Mouse (Mus musculus) left cerebral cortex, adult 9 months (tissue): Measurements from ENCODE around the gene Mettl21e.
"Not testable (repeated sequence)": the region's sequence is repeated elsewhere in the genome, so short reads cannot be mapped to it uniquely, and the experiment has no call there.

ENCODE experiments used
- DNase-seq, 2 experiments: peaks; one replicate each; pipeline ENCODE4 v3.0.0; 2022; ENCODE audit warnings: low spot score in 2 of 2

Gene Mettl21e

DNA sequence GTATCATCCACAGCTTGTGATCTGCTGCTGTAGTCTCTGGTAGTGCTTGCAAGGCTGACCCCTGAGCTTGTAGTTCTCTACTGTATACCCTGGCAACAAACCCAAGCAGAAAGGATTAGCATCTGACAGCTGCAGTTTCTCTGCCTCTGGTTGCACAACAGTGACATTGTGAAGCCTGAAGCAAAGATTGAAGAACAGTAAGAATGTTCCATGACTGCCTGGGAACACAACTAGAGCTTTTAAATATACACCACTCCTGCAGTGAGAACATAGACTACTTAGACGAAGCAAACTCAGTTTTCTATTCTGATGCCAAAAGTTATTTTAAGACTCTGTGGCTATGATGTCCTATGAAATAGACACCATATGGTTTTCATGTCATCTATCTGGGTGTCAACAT lies at the start of gene Mettl21e:
Gene Mettl21e, minus strand, starts transcription at position 86 of the 400 bp plus-strand sequence.
- DNase-seq = peak in 1 of 2 experiments; percentile 16

DNA sequence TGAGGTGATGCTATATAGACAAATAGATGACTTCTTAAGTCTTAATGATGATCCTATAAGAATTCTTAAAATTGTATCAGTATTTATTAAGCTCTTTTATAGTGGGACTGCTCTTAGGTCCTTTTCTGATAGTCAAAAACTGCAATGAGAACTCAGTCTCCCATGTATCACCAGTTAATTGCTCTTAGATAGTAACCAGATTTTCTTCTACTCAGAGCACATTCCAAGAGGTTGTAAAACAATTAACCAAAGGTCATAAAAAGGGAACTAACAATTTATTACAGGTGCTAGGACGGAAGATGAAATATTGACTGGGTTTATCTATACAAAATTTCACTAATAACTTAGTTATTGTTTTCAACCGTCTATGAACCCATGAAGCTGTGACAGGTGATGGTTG lies 21.7 kb upstream of the Mettl21e start:
- DNase-seq = not testable (repeated sequence)

DNA sequence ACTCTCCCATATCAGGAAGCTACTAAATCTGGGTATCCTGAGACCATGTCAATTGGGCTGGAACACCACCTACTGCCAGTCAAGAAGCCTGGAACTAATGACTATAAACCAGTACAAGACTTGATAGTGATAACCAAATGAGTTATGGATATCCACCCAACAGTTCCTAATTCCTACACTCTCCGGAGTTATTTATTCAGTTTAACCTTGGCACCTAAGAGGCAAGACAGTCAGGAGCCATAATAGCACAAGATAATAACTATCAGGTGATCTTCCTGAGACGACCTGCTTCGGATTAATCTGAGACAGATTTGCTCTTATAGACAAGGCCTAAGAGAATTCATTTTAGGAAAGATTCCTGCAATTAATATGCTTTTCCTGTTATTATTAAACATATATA lies 21.2 kb upstream of the Mettl21e start:
- DNase-seq = no peak

DNA sequence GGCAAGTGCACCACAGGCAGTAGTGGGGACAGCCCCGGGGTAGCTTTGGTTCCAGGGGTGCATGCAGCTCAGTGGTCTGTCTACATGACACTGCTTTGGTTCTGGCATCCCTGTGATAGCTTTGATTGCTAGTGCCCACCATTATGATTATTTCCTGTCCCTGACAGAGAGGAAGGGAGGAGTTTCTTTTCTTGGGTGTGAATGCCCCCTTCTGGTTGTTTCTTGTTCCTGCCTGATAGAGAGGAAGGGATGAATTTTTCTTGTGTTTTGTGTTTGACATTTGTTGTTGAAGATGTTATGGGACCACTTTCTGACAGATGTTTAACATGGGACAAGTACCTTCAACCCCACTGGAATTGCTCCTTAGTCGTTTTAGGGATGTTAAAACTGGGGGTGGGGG lies 18.5 kb upstream of the Mettl21e start:
- DNase-seq = no peak

DNA sequence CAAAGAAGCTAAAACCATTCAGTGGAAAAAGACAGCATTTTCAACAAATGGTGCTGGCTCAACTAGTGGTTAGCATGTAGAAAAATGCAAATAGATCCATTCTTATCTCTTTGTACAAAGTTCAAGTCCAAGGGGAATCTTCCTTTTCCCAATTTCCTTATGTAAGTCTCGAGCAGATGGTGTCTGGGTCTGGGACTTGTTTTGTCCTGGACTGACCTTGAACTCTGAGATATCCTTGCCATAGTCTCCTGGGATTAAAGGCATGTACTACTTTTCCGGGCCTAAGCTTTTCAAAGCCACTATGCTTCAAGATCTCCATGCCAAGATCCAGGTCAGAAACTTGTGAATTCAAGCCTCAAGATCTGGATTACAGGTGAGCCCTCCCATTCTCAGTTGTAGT lies 16.6 kb upstream of the Mettl21e start:
- DNase-seq = no peak

DNA sequence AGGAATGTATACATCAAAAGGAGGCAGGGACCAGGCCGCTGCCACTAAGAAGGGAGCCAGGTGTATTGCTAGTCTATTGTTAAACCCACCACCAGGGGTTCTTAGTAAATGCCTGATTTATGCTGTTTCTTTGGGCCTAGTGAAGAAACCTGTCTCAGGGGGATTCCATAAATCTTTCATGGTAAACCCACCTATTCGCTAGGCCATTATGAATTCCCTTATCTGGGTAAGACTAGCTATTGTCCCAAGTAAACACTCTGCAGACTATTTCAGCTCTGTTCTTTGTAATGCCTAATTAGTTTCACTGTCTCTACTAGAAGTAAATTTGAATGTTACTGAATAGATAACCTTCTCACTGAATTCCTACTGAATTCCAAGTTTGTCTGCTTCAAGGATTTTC lies 15.8 kb upstream of the Mettl21e start:
- not testable (repeated sequence) for DNase-seq

DNA sequence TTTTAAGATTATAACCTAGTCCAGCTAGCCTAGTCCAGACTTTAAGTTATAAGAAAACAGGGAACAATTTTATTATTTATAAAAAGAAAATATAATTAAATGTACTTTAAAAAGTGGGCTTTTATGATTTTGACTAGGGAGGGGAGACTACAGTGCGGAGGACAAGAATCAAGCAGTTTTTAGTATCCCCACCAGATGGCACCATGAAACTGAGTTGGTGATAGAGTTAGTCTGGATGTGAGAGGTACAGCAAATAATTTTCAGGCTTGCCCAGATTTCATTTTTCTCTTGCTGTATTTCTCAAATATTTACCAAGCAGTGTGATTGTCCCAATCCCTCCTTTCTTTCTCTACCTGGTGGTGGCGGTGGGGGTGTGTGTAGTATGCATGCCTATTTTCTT lies 10.3 kb upstream of the Mettl21e start:
- DNase-seq = peak in 1 of 2 experiments; percentile 72

DNA sequence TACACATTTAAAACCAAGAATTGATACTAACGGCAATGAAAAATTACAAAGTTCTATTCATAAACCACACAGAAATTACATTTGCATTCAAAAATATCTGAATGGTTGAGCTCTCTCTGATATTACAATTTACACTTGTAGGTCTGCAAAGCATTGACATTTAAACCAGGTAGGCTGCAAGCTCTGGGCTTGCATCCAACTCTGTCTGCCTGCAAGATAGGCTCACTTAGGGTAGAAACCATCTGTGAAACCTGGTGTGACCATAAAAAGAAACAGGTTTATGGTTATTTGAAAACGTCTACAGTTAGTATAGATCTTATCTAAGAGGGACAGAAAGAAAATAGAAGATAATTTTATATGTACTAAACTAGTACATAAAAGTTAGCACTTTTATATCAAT lies 1.6 kb downstream of the Mettl21e start:
- peak in 1 of 2 experiments; percentile 40 for DNase-seq

DNA sequence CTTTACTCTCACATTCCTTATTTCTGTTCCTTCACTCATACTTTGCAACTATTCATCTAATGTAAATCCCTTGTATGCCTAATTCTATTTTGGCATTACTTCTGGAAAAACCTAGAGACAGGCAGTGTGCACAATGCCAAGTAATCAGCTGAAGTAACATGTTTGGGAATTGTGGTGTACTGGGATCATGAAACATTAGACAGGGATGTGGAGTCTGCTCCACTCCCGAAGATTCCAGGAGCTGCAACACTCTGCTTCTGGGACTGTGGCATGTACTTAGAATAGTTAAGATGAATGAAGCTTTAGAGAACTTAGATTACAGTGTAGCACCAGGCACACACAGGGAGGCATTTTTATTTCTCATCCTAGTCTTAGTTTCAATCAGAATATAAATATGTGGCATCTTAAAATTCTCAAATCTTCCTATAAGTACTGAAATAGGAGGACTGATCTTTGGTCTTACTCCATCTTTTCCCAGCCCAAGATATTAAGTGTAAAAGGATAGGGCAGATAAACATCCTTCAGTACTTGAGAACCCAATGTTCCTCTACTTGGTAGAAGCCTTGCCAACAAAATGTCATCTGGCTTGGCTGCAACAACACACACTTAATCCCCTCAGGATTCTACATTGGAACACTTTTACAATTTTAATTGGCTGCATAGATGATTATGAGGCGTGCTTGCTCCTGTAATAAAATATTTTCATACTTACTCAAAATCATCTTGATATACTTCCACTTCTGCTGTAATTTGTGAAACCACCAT lies 2.2 kb downstream of the Mettl21e start:
- no peak for DNase-seq

DNA sequence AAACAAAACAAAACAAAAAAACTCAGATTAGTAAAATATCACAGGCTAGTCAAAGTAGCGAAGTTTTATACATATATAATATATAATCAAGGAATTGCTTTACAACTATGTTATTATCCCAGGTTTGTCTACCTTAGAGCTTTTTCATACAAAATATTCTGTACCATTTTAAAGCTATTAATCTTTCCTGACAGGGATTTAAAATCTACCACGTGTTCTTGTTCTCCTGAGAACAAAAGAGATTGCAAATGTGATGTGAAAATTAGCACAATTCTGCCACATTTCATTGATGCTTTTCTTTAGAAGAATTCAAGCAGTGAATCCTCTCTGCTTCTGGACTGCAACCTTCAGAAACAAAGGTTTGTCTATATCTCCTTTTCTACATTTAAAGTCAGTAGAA lies 4.3 kb downstream of the Mettl21e start:
- no peak for DNase-seq

DNA sequence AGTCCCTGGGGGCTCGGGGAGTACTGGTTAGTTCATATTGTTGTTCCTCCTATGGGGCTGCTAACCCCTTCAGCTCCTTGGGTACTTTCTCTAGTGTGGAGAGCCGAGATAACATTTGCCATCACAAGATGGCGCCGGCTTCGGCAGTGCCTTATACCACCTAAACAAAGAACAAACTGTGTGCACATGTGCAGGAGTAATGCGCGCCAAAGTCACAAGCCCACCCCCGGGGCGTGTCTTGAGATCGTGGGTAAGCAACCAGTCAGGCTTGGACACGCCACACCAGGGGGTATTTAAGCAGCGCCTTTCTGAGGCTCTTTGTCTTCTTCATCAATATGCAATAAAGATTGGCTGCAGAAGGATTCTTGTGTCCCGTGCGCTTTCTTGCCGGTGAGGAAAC lies 15.9 kb downstream of the Mettl21e start:
- no peak for DNase-seq

DNA sequence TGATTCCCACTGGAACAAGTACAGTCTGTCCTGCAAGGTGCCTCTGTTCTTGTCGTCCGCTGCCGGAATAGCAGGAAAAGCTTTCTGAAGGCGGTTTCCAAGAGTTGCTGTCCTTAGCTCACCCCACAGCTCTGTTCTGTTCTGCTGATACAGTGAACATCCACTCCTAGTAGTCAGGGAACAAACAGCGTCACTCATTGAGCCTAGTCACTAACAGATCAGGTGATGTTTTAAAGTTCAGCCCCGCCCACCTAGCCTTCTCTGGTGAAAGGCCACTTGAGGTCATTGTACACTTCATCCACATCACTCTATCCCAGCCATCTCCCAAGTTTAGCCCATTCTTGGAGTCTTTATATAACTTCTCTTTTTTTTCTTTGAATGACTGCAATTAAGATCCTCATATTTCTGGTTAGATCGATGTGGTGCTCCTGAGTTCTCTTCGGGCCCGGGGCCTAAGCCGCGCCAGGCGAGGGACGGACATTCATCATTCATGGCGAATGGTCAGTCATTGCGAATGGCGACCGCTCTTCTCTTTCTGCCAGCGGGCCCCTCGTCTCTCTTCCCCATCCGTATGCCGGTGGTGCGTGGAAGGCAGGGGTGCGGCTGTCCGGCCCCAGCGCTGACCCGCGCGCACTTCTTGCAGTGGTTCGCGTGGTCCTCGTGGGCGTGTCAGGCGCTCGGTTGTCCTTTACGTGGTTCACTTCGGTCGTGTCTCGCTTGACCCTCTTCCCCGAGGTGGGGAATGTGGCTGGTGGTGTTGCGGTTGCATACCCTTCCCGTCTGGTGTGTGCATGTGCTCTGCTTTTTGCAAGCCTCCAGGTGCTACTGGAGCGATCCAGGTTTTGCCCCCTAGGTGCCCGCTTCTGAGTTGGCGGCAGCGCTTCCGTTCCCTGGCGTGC lies 20.2 kb downstream of the Mettl21e start:
- DNase-seq = peak; percentile 18 to 48

DNA sequence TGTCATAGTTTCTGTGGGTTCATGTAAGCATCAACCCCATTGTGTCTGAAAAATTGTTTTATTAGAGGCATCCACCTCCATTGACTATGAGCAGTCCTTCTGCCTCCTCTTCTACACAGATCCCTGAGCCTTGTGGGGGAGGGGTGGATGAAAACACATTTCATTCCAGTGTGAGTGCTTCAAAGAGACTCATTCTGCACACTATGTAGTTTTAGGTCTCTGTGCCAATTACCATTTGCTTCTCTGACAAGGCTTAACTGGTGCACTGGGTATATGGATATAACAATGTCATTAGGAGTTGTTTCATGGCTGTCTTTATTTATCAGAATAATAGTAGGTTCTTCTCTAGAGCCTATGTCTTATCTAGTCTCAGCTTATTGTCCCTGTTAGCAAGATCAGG lies 32.4 kb downstream of the Mettl21e start:
- DNase-seq = no peak

DNA sequence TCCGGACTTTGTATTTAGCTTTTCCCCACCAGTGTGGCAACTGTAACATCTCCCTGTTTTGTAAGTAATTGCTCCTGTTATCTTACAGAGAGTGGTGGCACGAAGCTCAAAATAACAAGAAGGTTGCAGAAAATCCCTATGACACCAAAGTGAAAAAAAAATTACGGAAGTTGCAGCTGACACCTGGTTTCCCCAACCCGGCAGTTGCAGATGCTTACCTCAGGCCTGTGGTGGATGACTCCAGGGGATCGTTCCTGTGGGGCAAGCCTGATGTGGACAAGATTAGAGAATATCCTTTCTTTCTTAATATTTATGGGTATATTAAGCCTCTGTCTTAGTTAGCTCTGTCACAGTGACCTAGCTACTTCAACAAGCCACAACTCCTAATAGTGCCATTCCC lies 40.7 kb downstream of the Mettl21e start:
- no peak for DNase-seq

DNA sequence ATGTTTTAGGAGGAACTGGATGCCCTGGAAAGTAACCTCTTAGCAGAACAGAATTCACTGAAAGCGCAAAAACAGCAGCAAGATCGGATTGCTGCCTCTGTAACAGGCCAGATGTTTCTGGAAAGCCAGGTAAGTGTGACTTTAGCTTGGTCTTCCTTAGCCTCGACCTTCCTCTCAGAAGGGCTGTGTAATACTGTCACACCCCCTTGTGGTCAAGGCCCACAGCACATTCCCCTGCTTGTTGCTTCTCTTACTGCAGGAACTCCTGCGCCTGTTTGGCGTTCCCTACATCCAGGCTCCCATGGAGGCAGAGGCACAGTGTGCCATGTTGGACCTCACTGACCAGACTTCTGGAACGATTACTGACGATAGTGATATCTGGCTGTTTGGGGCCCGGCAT lies 44.9 kb downstream of the Mettl21e start:
- DNase-seq = no peak

DNA sequence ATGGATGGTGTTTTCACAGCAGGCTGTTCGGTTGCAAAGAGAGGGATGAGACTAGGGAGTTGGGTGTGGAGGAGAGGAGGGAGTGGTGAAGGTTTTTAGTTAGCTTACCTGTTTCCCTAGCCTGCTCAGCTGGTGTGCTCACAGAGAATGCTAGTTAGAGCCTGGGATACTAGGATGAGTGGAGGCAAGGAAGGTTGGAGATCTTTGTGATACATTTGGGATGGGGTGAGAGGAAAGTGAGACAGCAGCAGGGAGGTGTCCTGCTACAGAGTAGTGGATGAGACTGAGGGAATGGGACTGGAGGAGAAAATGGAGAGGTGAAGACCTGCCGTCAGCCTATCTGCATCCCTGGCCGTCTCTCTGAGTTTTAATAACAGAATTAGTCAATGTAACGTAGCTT lies 46.1 kb downstream of the Mettl21e start:
- no peak for DNase-seq

DNA sequence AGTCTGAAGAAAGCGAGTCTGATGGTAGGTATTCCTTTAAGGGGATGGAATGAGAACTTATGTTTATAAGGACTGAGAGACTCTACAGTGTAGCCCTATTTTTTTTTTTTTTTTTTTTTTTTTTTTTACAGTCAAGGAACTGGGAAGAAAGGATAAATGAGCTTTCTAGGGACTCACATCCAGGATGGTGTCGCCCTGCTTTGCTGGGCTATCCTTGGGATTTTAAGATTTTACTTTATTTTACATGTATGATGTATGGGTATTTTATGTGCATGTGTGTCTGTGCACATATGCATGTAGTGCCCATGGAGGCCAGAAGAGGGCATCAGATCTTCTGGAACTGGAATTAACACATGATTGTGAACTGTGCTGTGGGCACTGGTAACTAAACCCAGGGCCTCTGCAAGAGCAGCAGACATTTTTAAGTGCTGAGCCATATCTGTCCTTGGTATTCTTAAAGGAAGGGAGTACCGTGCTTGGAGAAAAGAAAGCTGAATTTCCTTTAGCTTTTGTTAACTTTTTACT lies 50.8 kb downstream of the Mettl21e start:
- DNase-seq = no peak

DNA sequence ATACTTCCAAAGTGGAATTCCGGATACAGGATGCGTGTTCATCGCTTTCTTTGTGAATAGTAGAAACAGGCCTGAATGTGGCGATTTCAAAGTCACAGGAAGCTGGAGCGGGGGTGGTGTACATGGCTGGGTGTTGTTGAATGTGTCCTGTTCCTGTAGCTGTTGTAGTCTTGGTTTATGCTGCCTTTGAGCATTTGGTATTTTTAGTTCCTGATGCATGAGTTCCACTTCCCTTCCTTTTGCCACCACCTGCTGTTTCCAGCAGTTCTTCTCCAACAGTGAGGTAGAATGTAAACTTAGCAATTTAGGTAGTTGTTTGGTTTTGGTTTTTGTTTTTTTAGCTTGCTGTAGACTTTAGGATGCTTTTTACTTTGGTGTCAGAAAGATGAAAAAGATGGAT lies 56.4 kb downstream of the Mettl21e start:
- DNase-seq = no peak

DNA sequence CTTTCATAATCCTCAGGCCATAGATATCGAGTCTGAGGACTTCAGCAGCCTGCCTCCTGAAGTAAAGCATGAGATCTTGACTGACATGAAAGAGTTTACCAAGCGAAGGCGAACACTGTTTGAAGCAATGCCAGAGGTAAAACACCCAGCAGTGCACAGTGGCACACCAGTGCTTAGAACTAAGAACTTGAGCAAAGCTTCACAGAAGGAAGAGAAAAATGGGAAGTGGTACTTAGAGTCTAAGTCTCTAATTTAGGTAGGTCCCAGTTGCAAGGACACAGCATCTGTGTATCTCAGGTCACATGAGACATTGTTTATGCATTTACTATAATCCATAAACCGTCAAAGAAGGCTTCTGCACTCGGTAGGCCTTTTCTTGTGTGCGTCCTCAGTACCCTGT lies 56.9 kb downstream of the Mettl21e start:
- no peak for DNase-seq

DNA sequence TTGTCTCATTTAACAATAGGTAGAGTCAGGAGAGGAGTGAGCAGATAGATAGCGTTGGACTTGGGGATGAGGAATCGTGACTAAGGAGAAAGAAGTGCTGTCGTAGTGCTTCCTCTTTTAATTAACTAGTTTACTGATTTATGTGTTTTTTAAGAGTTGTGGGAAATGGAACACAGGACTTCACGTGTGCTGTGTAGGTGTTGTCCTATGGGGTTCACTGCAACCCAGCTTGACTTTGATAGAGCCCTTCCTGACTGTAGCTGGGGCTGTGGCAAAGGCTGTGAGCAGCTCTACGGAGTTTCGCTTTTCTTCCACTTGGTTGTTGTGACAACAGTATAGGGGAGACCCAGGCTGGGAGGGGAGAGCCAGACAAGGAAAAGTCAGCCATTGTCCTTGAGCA lies 60.4 kb downstream of the Mettl21e start:
- DNase-seq = no peak

DNA sequence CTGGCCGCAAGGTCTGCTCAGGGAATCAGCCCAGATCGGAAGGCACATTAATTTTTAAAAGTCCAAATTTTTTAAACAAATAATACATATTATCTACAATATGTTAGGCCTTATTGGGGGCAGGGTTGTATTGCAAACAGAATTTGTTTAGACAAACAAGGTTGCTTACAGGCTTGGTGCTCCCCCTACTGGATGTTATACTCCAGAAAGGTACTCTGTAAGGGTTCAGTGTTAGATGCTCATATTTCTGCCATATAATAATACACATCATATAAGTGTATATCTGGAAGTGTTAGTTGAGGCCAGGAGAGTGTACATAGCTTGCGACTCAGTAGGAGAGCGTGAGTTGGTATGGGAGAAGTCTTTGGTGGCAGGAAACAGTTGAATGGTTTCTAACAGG lies 63.5 kb downstream of the Mettl21e start:
- no peak for DNase-seq
